Mouse (Mus musculus): ENCODE results near the gene 0610009B22Rik.
"Not testable (repeated sequence)": the region's sequence is repeated elsewhere in the genome, so short reads cannot be mapped to it uniquely, and the experiment has no call there.

Gene 0610009B22Rik

DNA sequence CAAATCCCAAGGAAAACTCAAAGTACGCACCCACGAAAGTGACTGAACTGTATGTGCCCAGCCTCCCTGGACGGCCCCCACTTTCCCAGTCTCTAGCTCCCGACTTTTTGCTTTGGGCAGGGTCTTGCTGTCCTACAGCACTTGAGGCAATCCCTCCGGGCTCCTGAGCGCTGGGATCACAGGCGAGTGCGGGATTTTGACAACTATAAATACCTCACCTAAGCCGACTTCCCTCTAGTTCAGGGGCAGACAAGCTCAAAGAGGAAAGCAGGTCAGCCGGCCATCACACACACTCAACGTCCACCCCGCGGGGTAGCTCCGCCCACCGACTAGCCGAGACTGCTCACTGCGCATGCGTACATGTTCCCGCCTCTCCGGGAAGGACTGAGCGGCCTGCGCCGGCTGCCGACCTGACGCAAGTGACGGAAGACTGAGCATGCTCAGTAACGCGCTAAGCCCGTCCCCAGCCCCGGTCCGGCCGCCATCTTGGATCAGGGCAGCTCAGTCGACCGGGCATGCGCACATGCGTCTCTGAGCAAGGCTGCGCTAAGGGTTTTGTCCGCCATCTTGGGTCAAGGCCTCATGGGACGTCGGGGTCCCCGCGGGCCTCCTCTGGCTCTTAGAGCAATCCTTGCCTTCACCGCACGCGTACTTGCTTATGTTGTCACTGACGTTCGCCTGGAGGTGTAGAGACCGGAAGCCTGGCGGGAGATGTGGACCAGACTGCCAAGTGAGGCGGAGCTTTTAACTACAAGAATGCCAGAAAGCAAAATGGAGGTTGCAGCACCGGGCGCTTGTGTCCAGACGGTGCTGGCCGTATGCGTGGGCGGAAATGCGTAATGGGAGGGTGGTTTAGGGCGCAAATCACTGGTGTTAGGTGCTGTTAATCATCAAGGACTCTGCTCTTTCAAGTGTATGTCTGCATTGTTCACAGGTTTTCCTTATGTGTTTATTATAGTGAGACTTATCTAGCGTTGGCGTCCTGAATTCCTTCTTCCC lies at the start of gene 0610009B22Rik:
Gene 0610009B22Rik (minus strand): TSS at position 545 of the 999 bp plus-strand sequence.
- peak; percentile 100 for DNase-seq

DNA sequence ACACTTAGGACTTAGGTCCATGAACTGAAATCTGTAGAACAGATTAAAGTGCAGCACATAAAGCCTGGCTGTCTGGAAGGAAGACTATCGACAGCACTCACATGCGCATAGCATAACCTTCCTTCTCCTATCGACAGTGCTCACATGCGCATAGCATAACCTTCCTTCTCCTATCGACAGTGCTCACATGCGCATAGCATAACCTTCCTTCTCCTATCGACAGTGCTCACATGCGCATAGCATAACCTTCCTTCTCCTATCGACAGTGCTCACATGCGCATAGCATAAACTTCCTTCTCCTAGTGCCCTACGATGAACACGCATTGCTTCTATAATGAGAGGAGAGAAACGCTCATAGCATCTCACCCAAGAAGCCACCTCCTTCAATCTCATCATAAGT lies 45.5 kb upstream of the 0610009B22Rik start:
- not testable (repeated sequence) for DNase-seq

- no peak for DNase-seq
These were observed 44.2 kb upstream of the 0610009B22Rik start for GRCm38 (mm10) chr11:51732883-51733282.

DNA sequence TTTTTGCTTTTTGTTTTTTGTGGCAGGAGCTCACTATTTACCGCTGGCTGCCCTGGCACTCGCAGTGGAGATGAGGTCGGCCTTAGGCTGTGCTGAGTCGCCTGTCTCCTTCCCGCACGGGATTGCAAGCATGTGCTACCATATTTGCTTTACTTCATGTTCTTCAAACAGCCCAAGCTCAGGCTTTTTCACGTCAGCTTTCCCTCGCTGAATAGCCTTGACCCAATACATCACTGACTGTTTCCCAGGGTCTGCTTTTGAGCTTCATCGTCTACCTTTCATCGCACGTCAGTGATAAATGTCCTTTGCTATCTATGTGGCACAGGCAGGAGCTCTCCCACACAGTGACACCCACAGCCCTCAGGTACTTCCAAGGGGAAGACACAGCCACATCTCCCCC lies 32.4 kb upstream of the 0610009B22Rik start:
- DNase-seq = no peak

DNA sequence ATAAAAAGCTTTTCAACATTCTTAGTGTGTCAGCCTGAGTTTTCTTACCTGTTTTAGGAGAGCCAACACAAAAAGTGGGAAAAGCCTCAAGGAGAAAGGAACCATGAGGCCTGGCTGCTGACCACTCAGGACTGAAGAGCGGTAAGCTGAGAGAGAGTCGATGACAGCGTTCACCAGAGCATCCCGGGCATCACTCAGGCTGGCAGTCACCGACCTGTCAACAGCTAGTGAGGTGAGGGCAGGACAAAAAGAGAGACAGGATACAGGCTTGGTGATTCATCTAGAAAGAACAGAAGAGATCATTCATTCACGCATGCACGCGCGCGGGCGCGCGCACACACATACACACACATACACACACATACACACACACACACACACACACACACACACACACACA lies 18.4 kb upstream of the 0610009B22Rik start:
- DNase-seq = no peak

- no peak for DNase-seq
These were observed 17.8 kb upstream of the 0610009B22Rik start for GRCm38 (mm10) chr11:51706451-51706850.

- peak; percentile 45 for DNase-seq
These were observed 14.8 kb upstream of the 0610009B22Rik start for GRCm38 (mm10) chr11:51703379-51703998.

DNA sequence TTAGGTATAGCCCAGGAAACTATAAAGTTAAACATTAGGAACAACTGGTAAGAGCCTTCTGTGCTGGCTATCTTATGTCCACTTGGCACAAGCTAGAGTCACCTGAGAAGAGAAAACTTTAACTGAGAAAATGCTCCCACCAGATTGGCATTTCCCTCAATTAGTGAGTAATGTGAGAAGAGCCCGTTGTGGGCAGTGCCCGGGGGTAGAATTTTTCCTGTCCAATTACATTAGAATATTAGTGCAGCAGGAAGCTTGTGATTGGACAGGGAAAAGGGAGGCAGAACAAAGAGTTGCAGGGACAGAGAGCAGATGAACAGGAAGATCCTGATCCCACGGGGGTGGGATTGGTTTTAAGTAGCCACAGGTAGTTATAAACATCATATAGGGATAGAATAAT lies 14.2 kb upstream of the 0610009B22Rik start:
- no peak for DNase-seq

DNA sequence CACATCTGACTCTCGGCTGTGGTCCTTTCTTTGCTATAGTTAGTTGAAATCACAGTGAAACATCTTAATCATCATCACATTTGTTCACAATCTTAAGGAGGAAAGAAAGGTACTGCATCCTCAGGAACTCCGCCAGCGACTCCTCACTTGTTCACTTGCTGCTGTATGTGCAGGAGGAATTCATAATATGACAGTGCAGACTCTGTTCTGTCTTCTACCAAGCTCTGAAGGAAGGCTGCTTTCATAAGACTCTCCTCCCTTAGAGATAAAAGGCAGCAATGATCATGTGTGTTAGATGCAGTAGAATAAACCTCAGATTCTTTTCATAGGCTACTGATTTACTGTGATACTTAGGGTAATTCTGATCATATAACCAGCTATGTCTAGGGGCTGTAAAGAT lies 6.3 kb upstream of the 0610009B22Rik start:
- no peak for DNase-seq

- not testable (repeated sequence) for DNase-seq
These were observed 1.9 kb upstream of the 0610009B22Rik start for GRCm38 (mm10) chr11:51690597-51690996.

GRCm38 (mm10) chr11:51689343-51689742 lies 669 bp upstream of the 0610009B22Rik start:
- DNase-seq = no peak

- no peak for DNase-seq
These were observed 6.7 kb downstream of the 0610009B22Rik start for GRCm38 (mm10) chr11:51681976-51682374.

DNA sequence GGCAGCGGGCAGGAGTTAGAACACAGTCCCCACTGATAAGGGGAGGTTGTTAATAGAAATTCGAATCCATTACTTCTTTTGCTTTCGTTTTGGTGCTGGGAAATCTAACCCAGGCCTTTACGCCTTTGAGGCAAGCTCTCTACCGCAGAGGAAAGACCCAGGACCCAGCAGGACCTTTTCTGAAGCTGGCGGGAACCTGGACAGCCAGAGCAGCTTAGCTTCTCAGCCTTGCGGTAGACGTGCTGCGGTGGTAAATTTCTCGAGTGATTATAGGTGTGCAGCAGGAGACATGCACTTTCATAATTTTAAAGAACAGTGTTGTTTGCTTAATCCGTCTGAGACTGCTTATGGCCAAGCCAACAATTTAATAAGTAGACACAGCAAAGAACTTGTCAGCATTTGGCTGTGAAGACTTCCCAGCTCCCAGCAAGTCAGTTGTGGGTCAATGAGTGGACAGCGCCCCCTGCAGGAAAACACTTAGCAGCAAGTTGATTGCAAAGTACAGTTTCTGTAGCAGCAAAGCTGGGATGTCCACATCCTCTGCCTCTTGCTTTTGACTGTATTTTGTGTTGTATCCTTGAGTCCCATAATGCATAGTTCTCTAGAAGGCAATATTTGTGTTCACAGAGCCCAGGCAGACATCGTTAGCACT lies 7.2 kb downstream of the 0610009B22Rik start:
- DNase-seq = peak; percentile 93

GRCm38 (mm10) chr11:51679466-51679865 lies 9.2 kb downstream of the 0610009B22Rik start:
- DNase-seq = no peak

GRCm38 (mm10) chr11:51677737-51678418 lies 10.8 kb downstream of the 0610009B22Rik start:
- peak; percentile 16 for DNase-seq

DNA sequence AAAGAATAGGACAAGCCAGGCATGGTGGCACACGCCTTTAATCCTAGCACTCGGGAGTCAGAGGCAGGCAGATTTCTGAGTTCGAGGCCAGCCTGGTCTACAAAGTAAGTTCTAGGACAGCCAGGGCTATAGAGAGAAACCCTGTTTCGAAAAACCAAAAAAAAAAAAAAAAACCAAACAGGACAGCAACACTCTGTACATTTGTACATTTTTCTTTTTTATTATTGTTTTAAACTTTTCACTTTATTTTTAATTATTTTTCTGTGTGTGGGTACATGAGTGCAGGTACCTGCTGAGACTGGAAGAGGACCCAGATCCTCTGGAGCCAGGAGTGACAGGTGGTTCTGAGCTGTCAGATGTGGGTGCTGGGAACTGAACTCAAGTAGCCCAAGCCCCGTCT lies 13.3 kb downstream of the 0610009B22Rik start:
- DNase-seq = no peak

DNA sequence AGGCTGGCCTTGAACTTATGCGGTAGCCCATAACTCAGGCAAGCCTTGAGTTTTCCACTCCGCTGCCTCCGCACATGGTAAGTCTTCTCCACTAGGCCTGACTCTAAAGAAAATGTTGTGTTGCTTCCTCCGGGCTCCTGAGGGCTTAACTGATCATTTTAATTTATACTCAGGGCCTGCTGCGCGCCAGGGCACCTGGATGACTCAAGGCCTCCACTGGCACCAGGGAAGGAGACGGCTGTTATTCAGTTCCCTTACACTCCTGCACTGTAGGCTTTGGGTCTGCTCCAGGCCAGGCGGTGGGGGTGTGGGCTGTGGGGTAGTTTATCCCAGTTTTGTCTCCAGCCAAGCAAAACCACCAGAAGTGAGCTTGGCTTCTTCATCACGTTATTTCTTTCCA lies 15.4 kb downstream of the 0610009B22Rik start:
- no peak for DNase-seq

DNA sequence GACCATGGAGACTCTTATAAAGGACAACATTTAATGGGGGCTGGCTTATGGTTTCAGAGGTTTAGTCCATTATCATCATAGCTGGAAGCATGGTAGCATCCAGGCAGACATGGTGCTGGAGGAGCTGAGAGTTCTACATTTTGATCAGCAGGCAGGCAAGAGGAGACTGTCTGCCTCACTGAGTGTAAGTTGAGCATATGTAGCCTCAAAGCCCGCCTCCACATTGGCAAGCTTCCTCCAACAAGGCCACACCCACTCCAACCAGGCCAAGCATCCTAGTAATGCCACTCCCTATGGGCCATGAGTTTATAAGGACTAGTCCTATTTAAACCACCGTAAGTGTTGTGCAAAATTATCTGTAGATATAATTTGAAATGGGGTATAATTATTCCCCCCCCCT lies 17.3 kb downstream of the 0610009B22Rik start:
- no peak for DNase-seq

GRCm38 (mm10) chr11:51670846-51671245 lies 17.8 kb downstream of the 0610009B22Rik start:
- DNase-seq = no peak

DNA sequence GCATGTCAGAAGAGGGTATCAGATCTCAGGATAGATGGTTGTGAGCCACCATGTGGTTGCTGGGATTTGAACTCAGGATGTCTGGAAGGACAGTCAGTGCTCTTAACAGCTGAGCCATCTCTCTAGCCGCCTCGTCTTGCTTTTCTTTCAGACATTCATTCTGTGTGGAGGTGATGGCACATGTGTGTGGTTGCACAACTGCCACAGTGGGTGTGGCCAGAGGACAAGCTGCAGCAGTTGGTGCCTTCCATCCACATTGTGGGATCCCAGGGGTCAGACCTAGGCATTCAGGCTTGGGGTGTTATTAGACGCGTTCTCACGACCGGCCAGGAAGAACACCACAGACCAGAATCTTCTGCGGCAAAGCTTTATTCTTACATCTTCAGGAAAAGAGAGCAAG lies 23.9 kb downstream of the 0610009B22Rik start:
- DNase-seq = not testable (repeated sequence)

DNA sequence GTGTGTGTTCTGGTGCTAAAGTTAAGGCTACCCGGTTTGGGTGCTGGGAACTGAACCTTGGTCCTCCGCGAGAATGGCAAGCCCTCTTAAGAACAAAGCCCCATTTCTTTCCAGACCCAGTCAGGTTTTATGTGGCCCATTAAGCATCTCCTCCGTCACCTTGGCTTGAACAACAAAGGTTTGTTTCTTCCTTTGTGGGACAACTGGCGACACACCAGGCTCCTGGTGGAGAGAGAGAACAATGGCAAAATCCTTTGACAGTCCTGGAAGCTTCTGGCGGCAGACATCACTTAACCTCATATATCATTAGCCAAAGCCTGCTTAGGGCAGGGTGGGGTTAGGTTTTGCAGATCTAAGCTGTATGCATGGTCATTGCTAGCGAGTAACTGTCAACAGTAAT lies 26.0 kb downstream of the 0610009B22Rik start:
- DNase-seq = no peak

DNA sequence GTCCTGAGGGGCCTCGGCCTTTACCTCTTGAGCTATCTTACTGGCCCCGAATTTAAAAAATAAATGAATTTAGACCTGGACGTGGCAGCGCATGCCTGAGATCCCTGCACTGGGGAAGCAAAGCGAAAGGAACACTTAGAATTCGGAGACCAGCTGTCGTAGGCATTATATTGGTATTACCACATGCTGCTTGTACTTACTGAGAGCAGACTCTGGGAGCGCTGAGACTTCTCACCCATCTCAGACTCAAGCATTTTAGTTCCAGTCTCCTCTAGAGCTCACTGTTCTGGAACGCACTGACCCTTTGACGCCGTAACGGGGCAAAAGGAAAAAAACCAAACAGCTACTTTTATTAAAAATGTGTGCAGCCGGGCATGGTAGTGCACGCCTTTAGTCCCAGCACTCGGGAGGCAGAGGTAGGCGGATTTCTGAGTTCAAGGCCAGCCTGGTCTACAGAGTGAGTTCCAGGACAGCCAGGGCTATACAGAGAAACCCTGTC lies 26.8 kb downstream of the 0610009B22Rik start:
- no peak for DNase-seq

GRCm38 (mm10) chr11:51658705-51659104 lies 30.0 kb downstream of the 0610009B22Rik start:
- peak; percentile 69 for DNase-seq
